Mouse (Mus musculus) forebrain, embryonic 11.5 days (tissue): Measurements from ENCODE around the gene Zfp318. TPM values are rescaled to one million over a fixed set of nuclear protein-coding genes. Genes with fewer than 3 reads are reported as not detected.

Experiments
- ATAC-seq: fragments of 200-750 bp; cut with Nextera tagmentation; replicated peaks from 2 replicates; pipeline ENCODE4 v1.8.0; 2017; ENCODE audit warnings: moderate TSS enrichment; ENCODE audit not compliant: low FRiP score
- DNase-seq: peaks from one replicate; pipeline ENCODE4 v3.0.0-alpha.2; 2017; ENCODE audit warnings: low spot score
- H3K27ac ChIP-seq: fragments of 300-500 bp; sonication (generic); 2 replicates; pipeline ENCODE4 v1.5.1; 2014; ENCODE audit warnings: low read depth, low read length
- H3K27me3 ChIP-seq: fragments of 300-500 bp; sonication (generic); 2 replicates; pipeline ENCODE4 v1.6.1; 2014; ENCODE audit warnings: mild to moderate bottlenecking, low read length, mixed read lengths; ENCODE audit not compliant: control insufficient read depth, insufficient read depth
- H3K36me3 ChIP-seq: fragments of 300-500 bp; sonication (generic); 2 replicates; pipeline ENCODE4 v1.6.1; 2014; ENCODE audit warnings: mild to moderate bottlenecking, low read length, moderate library complexity, mixed read lengths; ENCODE audit not compliant: control insufficient read depth, insufficient read depth
- H3K4me1 ChIP-seq: fragments of 300-500 bp; sonication (generic); replicated peaks from 2 replicates; pipeline ENCODE4 v1.6.1; 2014; ENCODE audit warnings: low read length, mixed read lengths; ENCODE audit not compliant: control insufficient read depth, insufficient read depth
- H3K4me2 ChIP-seq: fragments of 300-500 bp; sonication (generic); 2 replicates; pipeline ENCODE4 v1.6.1; 2014; ENCODE audit warnings: low read depth, mild to moderate bottlenecking, low read length, moderate library complexity, mixed read lengths; ENCODE audit not compliant: severe bottlenecking
- H3K4me3 ChIP-seq: fragments of 300-500 bp; sonication (generic); 2 replicates; pipeline ENCODE4 v1.5.1; 2014; ENCODE audit warnings: low read depth, low read length
- H3K9ac ChIP-seq: fragments of 300-500 bp; sonication (generic); 2 replicates; pipeline ENCODE4 v1.6.1; 2014; ENCODE audit warnings: low read length
- H3K9me3 ChIP-seq: fragments of 300-500 bp; sonication (generic); 2 replicates; pipeline ENCODE4 v1.6.1; 2016; ENCODE audit warnings: low read length, mixed read lengths; ENCODE audit not compliant: control insufficient read depth
- WGBS: fragments of 180-500 bp; shearing (Covaris S2); extraction: QIAGEN DNeasy Blood & Tissue Kit; methylation state at CpG from one replicate; pipeline ENCODE4 v1.1.7; 2014; 5-methylcytosine and 5-hydroxymethylcytosine counted together
- polyA plus RNA-seq: library from polyadenylated mRNA; unstranded; fragments of >200 nt; fragmentation: Nextera tagmentation; extraction: Ambion mirVana; gene quantifications from 2 replicates; pipeline ENCODE4 v1.2.1, GENCODE M21; 2014

The Zfp318 gene
- polyA plus RNA-seq, 1 experiment from 2014 or later, result 17.0 TPM

DNA sequence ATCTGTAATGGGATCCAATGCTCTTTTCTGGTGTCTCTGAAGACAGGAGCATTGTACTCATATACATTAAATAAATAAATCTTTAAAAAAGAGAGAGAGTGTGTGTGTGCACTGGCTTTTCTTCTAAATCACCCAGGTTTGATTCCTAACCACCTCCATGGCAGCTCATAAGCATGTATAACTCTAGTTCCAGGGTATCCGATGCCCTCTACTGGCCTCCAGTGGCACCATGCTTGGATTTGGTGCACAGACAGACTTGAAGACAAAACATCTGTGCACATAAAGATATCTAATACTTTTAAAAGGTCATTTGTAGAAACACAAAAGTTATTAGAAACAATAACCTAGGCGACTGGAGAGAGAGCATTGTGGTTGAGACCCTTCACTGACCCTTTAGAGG, 9.5 kb downstream of the Zfp318 start:
- Histone ChIP-seq H3K4me3 (no peak overlapping the region), H3K9ac (no peak overlapping the region), H3K4me1 (no peaks in the 10 kb centered on the region), H3K36me3 (peaks cover 3% of the 10 kb centered on the region; the same call in 1 of the 2 replicates), H3K27me3 (no peaks in the 10 kb centered on the region), H3K27ac (no peak overlapping the region), H3K4me2 (no peak overlapping the region), H3K9me3 (no peaks in the 10 kb centered on the region)
- DNase-seq (peak; percentile 67), ATAC-seq (no peak)
- 55% methylated on average over 2 of the region's 2 CpGs for WGBS

DNA sequence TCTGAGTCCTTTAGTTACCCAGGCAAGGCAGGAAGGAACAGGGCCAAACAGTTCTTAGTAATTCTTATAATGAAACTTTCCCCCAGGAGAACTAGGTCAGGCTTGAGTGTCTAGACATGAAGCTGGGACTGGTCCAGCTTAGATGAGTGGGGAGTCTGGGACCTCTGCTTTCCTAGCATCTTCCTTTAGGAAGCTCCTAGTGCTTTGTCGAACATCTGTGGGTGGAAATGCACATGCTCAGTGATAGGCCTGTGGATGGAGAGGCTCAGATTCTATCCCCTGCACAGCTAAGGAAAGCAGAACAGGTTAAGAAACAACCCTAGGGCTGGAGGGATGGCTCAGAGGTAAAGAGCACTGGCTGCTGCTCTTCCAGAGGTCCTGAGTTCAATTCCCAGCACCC, 11.1 kb downstream of the Zfp318 start:
- ATAC-seq, result no peak
- no peak overlapping the region for H3K4me3 ChIP-seq
- WGBS, result 84% methylated on average over 1 of the region's 1 CpGs
- H3K4me1 ChIP-seq, result no peaks in the 10 kb centered on the region
- H3K27ac ChIP-seq, result no peak overlapping the region
- H3K36me3 ChIP-seq, result no peaks in the 10 kb centered on the region; the same call in 1 of the 2 replicates
- no peak overlapping the region for H3K4me2 ChIP-seq
- no peaks in the 10 kb centered on the region for H3K9me3 ChIP-seq
- no peaks in the 10 kb centered on the region for H3K27me3 ChIP-seq
- no peak for DNase-seq
- no peak overlapping the region for H3K9ac ChIP-seq

DNA sequence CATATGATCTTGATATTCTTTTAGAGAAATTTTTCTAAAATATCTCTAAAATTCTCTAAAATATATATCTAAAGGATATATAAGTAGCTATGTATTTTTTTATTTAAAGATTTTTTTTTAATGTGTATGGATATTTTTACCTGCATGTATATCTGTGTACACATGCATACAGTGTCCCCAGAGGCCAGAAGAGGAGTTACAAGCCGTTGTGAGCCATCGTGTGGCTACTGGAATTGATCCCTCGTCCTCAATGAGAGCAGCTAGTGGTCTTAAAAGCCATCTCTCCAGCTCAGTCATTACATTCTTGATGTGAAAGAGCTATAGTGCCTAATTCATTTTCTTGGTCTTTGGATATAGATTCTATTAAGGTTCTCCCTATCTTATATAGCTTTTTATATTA, 24.9 kb downstream of the Zfp318 start:
- H3K36me3 ChIP-seq, result peaks cover 6% of the 10 kb centered on the region; the same call in 1 of the 2 replicates
- DNase-seq, result no peak
- WGBS, result 38% methylated on average over 3 of the region's 3 CpGs

DNA sequence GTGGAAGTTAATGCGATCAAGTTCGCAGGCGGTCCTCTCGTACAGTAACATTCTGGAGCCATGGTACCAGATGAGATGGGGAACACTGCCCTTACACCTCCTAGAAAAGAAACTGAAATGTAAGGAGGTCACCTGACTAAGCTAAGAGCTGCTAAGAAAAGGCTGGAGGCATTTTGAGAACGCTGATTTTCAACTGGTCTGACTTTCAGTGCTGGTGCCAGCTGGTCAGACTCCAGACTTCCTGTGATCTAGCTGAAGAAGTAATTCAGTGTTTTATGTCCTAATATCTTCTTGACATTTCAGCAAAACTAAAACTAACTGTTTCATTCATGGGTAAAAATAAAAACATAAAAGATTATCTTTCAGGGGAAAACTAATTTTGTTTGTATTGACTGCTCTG, 35.1 kb downstream of the Zfp318 start:
- ATAC-seq, result no peak
- H3K36me3 ChIP-seq, result no peaks in the 10 kb centered on the region
- H3K4me1 ChIP-seq, result no peaks in the 10 kb centered on the region
- no peaks in the 10 kb centered on the region for H3K27me3 ChIP-seq
- H3K27ac ChIP-seq, result no peak overlapping the region
- no peak overlapping the region for H3K4me2 ChIP-seq
- WGBS, result 85% methylated on average over 5 of the region's 5 CpGs
- H3K9me3 ChIP-seq, result no peaks in the 10 kb centered on the region
- DNase-seq, result no peak
- H3K4me3 ChIP-seq, result no peak overlapping the region
- H3K9ac ChIP-seq, result no peak overlapping the region

More for the DNA sequence above, 24.9 kb downstream of the Zfp318 start:
- no peaks in the 10 kb centered on the region for H3K9me3 ChIP-seq
- H3K27ac ChIP-seq, result no peak overlapping the region
- no peak overlapping the region for H3K4me3 ChIP-seq
- no peaks in the 10 kb centered on the region for H3K27me3 ChIP-seq
- H3K4me1 ChIP-seq, result no peaks in the 10 kb centered on the region
- H3K4me2 ChIP-seq, result no peak overlapping the region
- H3K9ac ChIP-seq, result no peak overlapping the region
- ATAC-seq, result no peak

DNA sequence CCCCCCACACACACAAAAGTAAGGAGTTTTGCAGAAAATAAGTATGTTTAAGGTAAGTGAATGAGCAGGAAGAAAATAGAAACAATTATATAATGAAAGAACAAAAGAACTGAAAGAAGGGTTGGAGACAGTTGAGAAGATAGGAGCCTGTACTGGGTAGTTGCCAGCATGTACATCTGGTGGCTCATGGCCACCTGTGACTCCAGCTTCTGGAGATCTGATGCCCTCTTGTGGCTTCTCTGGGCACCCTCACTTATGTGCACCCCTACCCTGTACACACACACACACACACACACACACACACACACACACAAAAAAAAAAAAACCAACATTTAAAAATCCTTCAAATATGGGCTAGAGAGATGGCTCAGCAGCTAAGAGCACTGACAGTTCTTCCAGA, 36.2 kb downstream of the Zfp318 start:
- Histone ChIP-seq H3K36me3 (no peaks in the 10 kb centered on the region), H3K9ac (no peak overlapping the region), H3K4me3 (no peak overlapping the region), H3K27ac (no peak overlapping the region), H3K27me3 (no peaks in the 10 kb centered on the region), H3K4me2 (no peak overlapping the region), H3K4me1 (no peaks in the 10 kb centered on the region), H3K9me3 (no peaks in the 10 kb centered on the region)
- no peak for ATAC-seq
- no peak for DNase-seq

DNA sequence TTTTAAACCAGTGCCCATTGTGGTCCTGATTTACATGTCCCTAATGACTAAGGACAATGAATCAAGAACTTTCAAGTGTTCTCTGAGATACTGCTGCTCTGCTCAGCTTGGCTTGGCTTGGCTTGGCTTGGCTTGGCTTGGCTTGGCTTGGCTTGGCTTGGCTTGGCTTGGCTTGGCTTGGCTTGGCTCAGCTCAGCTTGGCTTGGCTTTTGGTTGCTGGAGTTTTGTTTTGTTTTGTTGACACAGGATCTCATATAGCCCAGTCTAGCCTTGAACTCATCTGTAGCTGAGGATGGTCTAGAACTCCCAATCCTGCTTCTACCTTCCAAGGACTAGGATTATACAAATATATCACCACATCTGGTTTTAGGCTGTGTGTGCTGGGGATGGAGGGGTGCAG, 43.0 kb downstream of the Zfp318 start:
- Histone ChIP-seq H3K27ac (no peak overlapping the region), H3K36me3 (no peaks in the 10 kb centered on the region)

DNA sequence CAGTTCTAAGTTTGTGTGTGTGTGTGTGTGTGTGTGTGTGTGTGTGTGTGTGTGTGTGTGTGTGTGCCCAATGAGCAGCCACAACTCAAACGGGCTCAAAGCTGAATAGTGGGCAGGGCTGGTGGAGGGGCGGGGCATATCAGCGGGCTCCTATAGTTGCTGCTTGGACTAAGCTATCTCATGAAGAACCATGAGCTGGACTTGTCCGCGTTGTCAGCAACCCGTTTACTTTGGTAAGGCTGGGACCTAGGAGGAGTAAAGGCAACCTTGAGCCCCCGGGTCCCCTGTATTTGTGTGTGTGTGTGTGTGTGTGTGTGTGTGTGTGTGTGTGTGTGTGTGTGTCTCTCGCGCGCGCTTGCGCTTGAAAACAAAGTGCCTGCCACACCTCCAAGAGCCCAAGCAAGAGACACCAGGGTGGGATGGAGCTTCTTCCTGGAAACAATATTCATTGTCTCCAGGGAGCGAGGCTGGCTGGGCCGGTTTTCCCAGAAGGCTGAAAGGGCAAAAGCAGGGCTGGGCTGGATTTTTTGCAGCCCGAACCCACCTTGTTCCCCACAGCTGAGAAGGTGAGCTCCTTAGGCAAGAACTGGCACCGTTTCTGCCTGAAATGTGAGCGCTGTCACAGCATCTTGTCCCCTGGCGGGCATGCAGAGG, 45.4 kb downstream of the Zfp318 start, which contains the start of gene Crip3:
Crip3 (plus strand) TSS at position 166 of the 654 bp plus-strand sequence.
- no peaks in the 10 kb centered on the region for H3K9me3 ChIP-seq
- no peaks in the 10 kb centered on the region for H3K27me3 ChIP-seq
- 13% methylated on average over 18 of the region's 18 CpGs for WGBS
- no peaks in the 10 kb centered on the region for H3K36me3 ChIP-seq
- H3K4me2 ChIP-seq, result peak within 1 kb of the TSS; percentile 37; the same call in 1 of the 2 replicates
- no peak within 1 kb of the TSS for H3K27ac ChIP-seq
- ATAC-seq, result no peak
- H3K9ac ChIP-seq, result no peak within 1 kb of the TSS
- no peaks in the 10 kb centered on the region for H3K4me1 ChIP-seq
- no peak within 1 kb of the TSS for H3K4me3 ChIP-seq
- DNase-seq, result peak; percentile 64

More for the DNA sequence above, 43.0 kb downstream of the Zfp318 start:
- H3K4me1 ChIP-seq, result no peaks in the 10 kb centered on the region
- no peak overlapping the region for H3K4me3 ChIP-seq
- DNase-seq, result no peak
- no peak for ATAC-seq
- H3K9ac ChIP-seq, result no peak overlapping the region
- H3K9me3 ChIP-seq, result no peaks in the 10 kb centered on the region
- no peaks in the 10 kb centered on the region for H3K27me3 ChIP-seq
- no peak overlapping the region for H3K4me2 ChIP-seq

DNA sequence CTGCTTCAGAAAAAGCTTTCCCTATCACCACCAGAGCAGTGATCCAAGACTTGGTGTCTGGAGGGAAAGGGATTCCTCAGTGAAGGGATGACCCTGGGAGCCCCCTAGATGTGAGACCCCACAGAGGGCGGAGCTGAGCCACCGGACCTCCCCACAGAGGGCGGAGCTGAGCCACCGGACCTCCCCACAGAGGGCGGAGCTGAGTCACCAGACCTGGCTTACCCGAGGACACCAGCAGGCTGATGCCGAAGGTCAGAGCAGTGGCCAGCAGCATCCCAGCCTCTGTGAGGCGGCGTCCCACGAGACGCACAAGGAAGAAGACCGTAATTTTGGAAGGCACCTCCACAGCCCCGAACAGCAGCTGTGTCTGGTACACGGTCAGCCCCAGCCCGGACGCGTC, 50.1 kb downstream of the Zfp318 start:
- Histone ChIP-seq H3K4me2 (peak overlapping the region; percentile 45), H3K36me3 (no peaks in the 10 kb centered on the region), H3K27ac (no peak overlapping the region), H3K27me3 (no peaks in the 10 kb centered on the region; the same call in 1 of the 2 replicates), H3K9me3 (no peaks in the 10 kb centered on the region), H3K4me3 (peak overlapping the region; percentile 14; the same call in 1 of the 2 replicates), H3K9ac (0 out of 2 replicates have a peak overlapping the region, but pooled peaks have one; percentile 14), H3K4me1 (no peaks in the 10 kb centered on the region)
- ATAC-seq (peak; percentile 59), DNase-seq (no peak)
- WGBS, result 4% methylated on average over 17 of the region's 17 CpGs
